ENCODE assay signal across 14 mouse cellular contexts in genomic region chr9:111184929-111185328, GRCm38 (mm10).
A peak's percentile ranks its signal among the peaks of the same experiment; 100 is the strongest.
DNase-seq lines count a peak whose midpoint lies in the region; ATAC-seq lines count a peak whose summit lies in the region.
"Had no signal": no experiment of that assay in that cellular context is flagged by ENCODE, and none has a peak within 500 bp of the region (broad histone marks: within the 10 kb centered on the region; RNA-seq: fewer than 3 reads in every experiment).

No protein-coding gene starts in this region.

- H3K4me2 ChIP-seq in liver, embryonic 11.5 days: no peak overlapping the region
- H3K4me2 ChIP-seq in liver, embryonic 12.5 days: no peak overlapping the region
- no peak overlapping the region for H3K4me2 ChIP-seq in embryonic facial prominence, embryonic 14.5 days (ENCODE audit: low read depth, low read length)
- H3K4me2 ChIP-seq in hindbrain, embryonic 12.5 days (replicated peaks): 0 out of 2 replicates have a peak overlapping the region, but pooled peaks have one; percentile 16
- no peak overlapping the region for H3K4me2 ChIP-seq in midbrain, embryonic 15.5 days
- H3K4me2 ChIP-seq: heart, embryonic 13.5 days; kidney, embryonic 15.5 days; limb, embryonic 13.5 days had no signal

- no peak overlapping the region for H3K4me3 ChIP-seq in liver, embryonic 11.5 days (ENCODE audit: low read depth, low read length)
- H3K4me3 ChIP-seq in liver, embryonic 12.5 days: no peak overlapping the region
- no peak overlapping the region for H3K4me3 ChIP-seq in embryonic facial prominence, embryonic 14.5 days (ENCODE audit: low read depth, low read length)
- H3K4me3 ChIP-seq in hindbrain, embryonic 12.5 days: no peak overlapping the region
- H3K4me3 ChIP-seq in midbrain, embryonic 15.5 days: no peak overlapping the region
- H3K4me3 ChIP-seq: heart, embryonic 13.5 days; kidney, embryonic 15.5 days; limb, embryonic 13.5 days had no signal

- peak; percentile 54; the same call in 1 of the 2 replicates for ATAC-seq in liver, embryonic 11.5 days (replicated peaks; ENCODE audit: low FRiP score)
- ATAC-seq in liver, embryonic 12.5 days: no peak
- peak; percentile 78 for ATAC-seq in embryonic facial prominence, embryonic 14.5 days (ENCODE audit: low read depth)
- peak; percentile 86 for ATAC-seq in hindbrain, embryonic 12.5 days (ENCODE audit: low FRiP score)
- peak; percentile 70 for ATAC-seq in midbrain, embryonic 15.5 days (replicated peaks)
- ATAC-seq: activated CD4-positive, CD25-positive, alpha-beta regulatory T cell, adult 4 months had no signal

- H3K9me3 ChIP-seq in liver, embryonic 11.5 days (ENCODE audit: control insufficient read depth, low read length): no peaks in the 10 kb centered on the region
- H3K9me3 ChIP-seq in liver, embryonic 12.5 days (replicated peaks): no peaks in the 10 kb centered on the region
- no peaks in the 10 kb centered on the region for H3K9me3 ChIP-seq in embryonic facial prominence, embryonic 14.5 days (ENCODE audit: control insufficient read depth, low read length)
- no peaks in the 10 kb centered on the region for H3K9me3 ChIP-seq in hindbrain, embryonic 12.5 days (replicated peaks)
- H3K9me3 ChIP-seq in midbrain, embryonic 15.5 days: no peaks in the 10 kb centered on the region
- H3K9me3 ChIP-seq: heart, embryonic 13.5 days; kidney, embryonic 15.5 days; limb, embryonic 13.5 days had no signal

- no peak overlapping the region for H3K27ac ChIP-seq in liver, embryonic 11.5 days (ENCODE audit: low read depth, low read length)
- H3K27ac ChIP-seq in liver, embryonic 12.5 days: no peak overlapping the region
- H3K27ac ChIP-seq in embryonic facial prominence, embryonic 14.5 days (replicated peaks; ENCODE audit: low read depth, low read length): no peak overlapping the region
- H3K27ac ChIP-seq in hindbrain, embryonic 12.5 days: no peak overlapping the region
- no peak overlapping the region for H3K27ac ChIP-seq in midbrain, embryonic 15.5 days
- H3K27ac ChIP-seq: heart, embryonic 13.5 days; kidney, embryonic 15.5 days; limb, embryonic 13.5 days had no signal

- H3K4me1 ChIP-seq in liver, embryonic 11.5 days (replicated peaks; ENCODE audit: control insufficient read depth, insufficient read depth, low read length): no peaks in the 10 kb centered on the region
- H3K4me1 ChIP-seq in liver, embryonic 12.5 days: 0 out of 2 replicates have a peak, but pooled peaks cover 6% of the 10 kb centered on the region
- H3K4me1 ChIP-seq in embryonic facial prominence, embryonic 14.5 days (ENCODE audit: control insufficient read depth, insufficient read depth, low read length): no peaks in the 10 kb centered on the region
- H3K4me1 ChIP-seq in hindbrain, embryonic 12.5 days: peaks cover 9% of the 10 kb centered on the region
- H3K4me1 ChIP-seq in midbrain, embryonic 15.5 days: peaks cover 11% of the 10 kb centered on the region
- H3K4me1 ChIP-seq: kidney, embryonic 15.5 days; limb, embryonic 13.5 days had no signal

- H3K36me3 ChIP-seq in liver, embryonic 11.5 days (ENCODE audit: control insufficient read depth, insufficient read depth, low read length): peaks cover 7% of the 10 kb centered on the region
- H3K36me3 ChIP-seq in liver, embryonic 12.5 days: peaks cover 13% of the 10 kb centered on the region
- peaks cover 11% of the 10 kb centered on the region; the same call in 1 of the 2 replicates for H3K36me3 ChIP-seq in embryonic facial prominence, embryonic 14.5 days (ENCODE audit: control insufficient read depth, insufficient read depth, low read length)
- peaks cover 11% of the 10 kb centered on the region for H3K36me3 ChIP-seq in hindbrain, embryonic 12.5 days
- H3K36me3 ChIP-seq in midbrain, embryonic 15.5 days (replicated peaks): peaks cover 7% of the 10 kb centered on the region; the same call in 1 of the 2 replicates

- no peak for DNase-seq in liver, embryonic 11.5 days (ENCODE audit: low spot score)
- DNase-seq in embryonic facial prominence, embryonic 14.5 days (ENCODE audit: low spot score): no peak
- no peak for DNase-seq in right cerebral cortex, postnatal 36 days (ENCODE audit: low spot score in 2 of 2)
- no peak for DNase-seq in urinary bladder, adult 18-20 months (ENCODE audit: low spot score in 2 of 2)
- DNase-seq: cerebellum, adult 11-12 months; gastrocnemius, postnatal 10 days; lung, postnatal 36 days had no signal

- no peaks in the 10 kb centered on the region for H3K27me3 ChIP-seq in liver, embryonic 11.5 days (replicated peaks; ENCODE audit: control insufficient read depth, insufficient read depth, low read length)
- H3K27me3 ChIP-seq in liver, embryonic 12.5 days (replicated peaks): no peaks in the 10 kb centered on the region
- no peaks in the 10 kb centered on the region for H3K27me3 ChIP-seq in embryonic facial prominence, embryonic 14.5 days (replicated peaks; ENCODE audit: control insufficient read depth, insufficient read depth, low read length)
- H3K27me3 ChIP-seq in hindbrain, embryonic 12.5 days: no peaks in the 10 kb centered on the region
- no peaks in the 10 kb centered on the region for H3K27me3 ChIP-seq in midbrain, embryonic 15.5 days (replicated peaks)
- H3K27me3 ChIP-seq: heart, embryonic 13.5 days; kidney, embryonic 15.5 days; limb, embryonic 13.5 days had no signal

- 79% methylated on average over 4 of the region's 4 CpGs for WGBS in liver, embryonic 11.5 days
- 76% methylated on average over 4 of the region's 4 CpGs for WGBS in liver, embryonic 12.5 days (ENCODE audit: insufficient replicate concordance)
- WGBS in embryonic facial prominence, embryonic 14.5 days: 53% methylated on average over 4 of the region's 4 CpGs
- 18% methylated on average over 4 of the region's 4 CpGs for WGBS in hindbrain, embryonic 12.5 days
- WGBS in midbrain, embryonic 15.5 days: 7% methylated on average over 4 of the region's 4 CpGs

- no peak overlapping the region for H3K9ac ChIP-seq in liver, embryonic 11.5 days (ENCODE audit: low read depth, low read length)
- no peak overlapping the region for H3K9ac ChIP-seq in liver, embryonic 12.5 days
- no peak overlapping the region for H3K9ac ChIP-seq in embryonic facial prominence, embryonic 14.5 days (ENCODE audit: low read depth, low read length)
- no peak overlapping the region for H3K9ac ChIP-seq in hindbrain, embryonic 12.5 days
- no peak overlapping the region for H3K9ac ChIP-seq in midbrain, embryonic 15.5 days
- H3K9ac ChIP-seq: heart, embryonic 13.5 days; kidney, embryonic 15.5 days; limb, embryonic 13.5 days had no signal
